Mouse (Mus musculus) heart, postnatal 14 days (tissue): Measurements from ENCODE around the gene Traf7. TPM values are rescaled to one million over a fixed set of nuclear protein-coding genes. Genes with fewer than 3 reads are reported as not detected.

Source experiments
- DNase-seq, 2 experiments: peaks; one replicate each; pipeline ENCODE4 v3.0.0; 2021 to 2022
- intact Hi-C: fragments of 180-260 bp; cut with DNase I; formaldehyde crosslinking; loops from one replicate; pipeline ENCODE4 v1.15.1; 2025
- total RNA-seq, 2 experiments: library from RNA; stranded (reverse); gene quantifications; 2 replicates each; pipeline ENCODE4 v1.2.3; 2021

Gene Traf7
- total RNA-seq, 2 experiments from 2014 or later, result 57.2 to 65.5 TPM

- intact Hi-C loops, result loop anchor here (5.0 kb wide), 1 partner anchor 38 kb away; no protein-coding TSS in a partner anchor
- peak; percentile 46 to 71 for DNase-seq
Measured at GRCm38 (mm10) chr17:24548921-24549617, 21.3 kb upstream of the Traf7 start.

- intact Hi-C loops, result loop anchor here (5.0 kb wide), 1 partner anchor 39 kb away; no protein-coding TSS in a partner anchor
- no peak for DNase-seq
Measured at GRCm38 (mm10) chr17:24548435-24548834, 20.7 kb upstream of the Traf7 start.

GRCm38 (mm10) chr17:24546234-24546633 is 18.5 kb upstream of the Traf7 start:
- DNase-seq, result no peak
- intact Hi-C loops, result loop anchor here (5.0 kb wide), 1 partner anchor 41 kb away; no protein-coding TSS in a partner anchor

GRCm38 (mm10) chr17:24545247-24545646 is 17.5 kb upstream of the Traf7 start:
- intact Hi-C loops, result loop anchor here (5.0 kb wide), 1 partner anchor 42 kb away; no protein-coding TSS in a partner anchor

GRCm38 (mm10) chr17:24544613-24545012 is 16.9 kb upstream of the Traf7 start:
- intact Hi-C loops, result loop anchor here (5.0 kb wide), 1 partner anchor 43 kb away; no protein-coding TSS in a partner anchor
- DNase-seq, result no peak

More at GRCm38 (mm10) chr17:24545247-24545646, 17.5 kb upstream of the Traf7 start:
- DNase-seq, result no peak

GRCm38 (mm10) chr17:24540375-24540774 is 12.6 kb upstream of the Traf7 start:
- peak; percentile 40 to 60 for DNase-seq
- intact Hi-C loops, result loop anchor here (2.0 kb wide), 1 partner anchor 88 kb away; no protein-coding TSS in a partner anchor

- intact Hi-C loops, result loop anchor here (2.0 kb wide), 1 partner anchor 116 kb away; no protein-coding TSS in a partner anchor
- peak; percentile 52 to 63 for DNase-seq
Measured at GRCm38 (mm10) chr17:24538950-24539349, 11.2 kb upstream of the Traf7 start.

- intact Hi-C loops, result no loop called here
- no peak for DNase-seq
Measured at GRCm38 (mm10) chr17:24537536-24537935, 9.8 kb upstream of the Traf7 start.

GRCm38 (mm10) chr17:24535300-24535699 is 7.6 kb upstream of the Traf7 start:
- intact Hi-C loops, result no loop called here
- DNase-seq, result no peak

- DNase-seq, result no peak
- intact Hi-C loops, result no loop called here
Measured at GRCm38 (mm10) chr17:24534160-24534718, 6.5 kb upstream of the Traf7 start, which contains the start of gene Rab26. TSS of gene Rab26 (minus strand) at chr17:24534210.

- intact Hi-C loops, result no loop called here
- peak; percentile 83 to 84 for DNase-seq
Measured at GRCm38 (mm10) chr17:24533099-24533992, 5.6 kb upstream of the Traf7 start.

GRCm38 (mm10) chr17:24532045-24532444 is 4.3 kb upstream of the Traf7 start:
- no peak for DNase-seq
- intact Hi-C loops, result no loop called here

- intact Hi-C loops, result no loop called here
- no peak for DNase-seq
Measured at GRCm38 (mm10) chr17:24531064-24531463, 3.3 kb upstream of the Traf7 start.

GRCm38 (mm10) chr17:24530361-24531050 is 2.8 kb upstream of the Traf7 start:
- no peak for DNase-seq
- intact Hi-C loops, result no loop called here

GRCm38 (mm10) chr17:24529883-24530282 is 2.1 kb upstream of the Traf7 start:
- intact Hi-C loops, result loop anchor here (5.0 kb wide), 1 partner anchor 48 kb away; no protein-coding TSS in a partner anchor
- DNase-seq, result no peak

GRCm38 (mm10) chr17:24529007-24529451 is 1.3 kb upstream of the Traf7 start:
- intact Hi-C loops, result loop anchor here (5.0 kb wide), 1 partner anchor 47 kb away; no protein-coding TSS in a partner anchor
- DNase-seq, result peak; percentile 57 to 75

- intact Hi-C loops, result loop anchor here (5.0 kb wide), 1 partner anchor 46 kb away; no protein-coding TSS in a partner anchor
- DNase-seq, result no peak
Measured at GRCm38 (mm10) chr17:24528560-24528918, 801 bp upstream of the Traf7 start.

GRCm38 (mm10) chr17:24527315-24527714 is 423 bp downstream of the Traf7 start:
- intact Hi-C loops, result loop anchor here (5.0 kb wide), 1 partner anchor 45 kb away; no protein-coding TSS in a partner anchor
- no peak for DNase-seq

- DNase-seq, result no peak
- intact Hi-C loops, result loop anchor here (5.0 kb wide), 1 partner anchor 42 kb away; no protein-coding TSS in a partner anchor
Measured at GRCm38 (mm10) chr17:24524734-24525133, 3.0 kb downstream of the Traf7 start.

- intact Hi-C loops, result no loop called here
Measured at GRCm38 (mm10) chr17:24520450-24520849, 7.3 kb downstream of the Traf7 start.

More at GRCm38 (mm10) chr17:24520450-24520849, 7.3 kb downstream of the Traf7 start:
- no peak for DNase-seq
